Mouse (Mus musculus) neural tube, postnatal 0 days (tissue): ENCODE results near the gene Gm10190. TPM values are rescaled to one million over a fixed set of nuclear protein-coding genes. Genes with fewer than 3 reads are reported as not detected.

Experiments
- polyA plus RNA-seq: library from polyadenylated mRNA; unstranded; fragments of >200 nt; fragmentation: Nextera tagmentation; extraction: Ambion mirVana; gene quantifications from 2 replicates; pipeline ENCODE4 v1.2.1, GENCODE M21; 2015

Gene Gm10190
- 1.7 TPM in 2 replicates for polyA plus RNA-seq

DNA sequence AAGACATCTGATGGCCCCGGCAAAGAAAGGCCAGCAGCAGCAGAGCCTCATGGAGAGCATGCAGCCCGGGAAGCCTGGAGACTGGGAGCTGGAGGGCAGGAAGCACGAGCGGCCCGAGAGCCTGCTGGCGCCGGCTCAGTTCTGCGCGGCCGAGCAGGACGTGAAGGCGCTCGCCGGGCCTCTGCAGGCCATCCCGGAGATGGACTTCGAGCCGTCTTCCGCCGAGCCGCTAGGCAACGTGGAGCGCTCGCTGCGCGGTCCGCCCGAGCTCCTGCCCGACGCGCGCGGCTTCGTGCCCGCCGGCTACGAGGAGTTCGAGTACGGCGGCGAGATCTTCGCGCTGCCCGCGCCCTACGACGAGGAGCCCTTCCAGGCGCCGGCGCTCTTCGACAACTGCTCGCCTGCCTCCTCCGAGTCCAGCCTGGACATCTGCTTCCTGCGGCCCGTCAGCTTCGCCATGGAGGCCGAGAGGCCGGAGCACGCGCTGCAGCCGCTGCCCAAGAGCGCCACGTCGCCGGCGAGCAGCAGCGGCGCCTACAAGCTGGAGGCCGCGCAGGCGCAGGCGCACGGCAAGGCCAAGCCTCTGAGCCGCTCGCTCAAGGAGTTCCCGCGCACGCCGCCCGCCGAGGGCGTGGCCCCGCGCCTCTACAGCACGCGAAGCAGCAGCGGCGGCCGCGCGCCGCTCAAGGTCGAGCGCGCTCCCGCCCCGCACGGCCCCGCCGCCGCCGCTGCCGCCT is at the start of gene Gm10190:
TSS of gene Gm10190 (minus strand) at position 553 of the 737 bp plus-strand sequence.

Other genes with a start within 250 kb of the Gm10190 start
- 2.5 and 2.9 TPM in 2 replicates for gene Galm, start 246.1 kb downstream of the Gm10190 start, polyA plus RNA-seq
- 207 and 218 TPM in 2 replicates for gene Srsf7, start 166.2 kb downstream of the Gm10190 start, polyA plus RNA-seq
- 0.11 TPM in 1 of 2 replicates, not detected in the other for gene Ttc39d, start 166.1 kb downstream of the Gm10190 start, polyA plus RNA-seq
- gene Gemin6, start 149.1 kb downstream of the Gm10190 start, polyA plus RNA-seq: 18.0 and 18.9 TPM in 2 replicates
- gene Morn2, start 83.3 kb downstream of the Gm10190 start, polyA plus RNA-seq: 47.7 and 52.4 TPM in 2 replicates
- 30.1 and 34.1 TPM in 2 replicates for gene Dhx57, start 83.1 kb downstream of the Gm10190 start, polyA plus RNA-seq
- 1.5 and 3.1 TPM in 2 replicates for gene Arhgef33, start 66.1 kb downstream of the Gm10190 start, polyA plus RNA-seq
- 9.1 and 9.6 TPM in 2 replicates for gene Sos1, start 106.9 kb upstream of the Gm10190 start, polyA plus RNA-seq
- gene Cdkl4, start 204.3 kb upstream of the Gm10190 start, polyA plus RNA-seq: 7.2 and 7.9 TPM in 2 replicates